Mouse (Mus musculus) gastrocnemius, adult 2 months (tissue): ENCODE data around the gene Snx30. TPM values are rescaled to one million over a fixed set of nuclear protein-coding genes. Genes with fewer than 3 reads are reported as not detected.

Experiments used
- DNase-seq: peaks from one replicate; pipeline ENCODE4 v3.0.0; 2022
- H3K27ac ChIP-seq: fragments of 200-600 bp; 2 replicates; pipeline ENCODE4 v1.8.1; 2022; ENCODE audit warnings: mild to moderate bottlenecking
- H3K4me3 ChIP-seq: fragments of 200-600 bp; 2 replicates; pipeline ENCODE4 v1.8.1; 2022; ENCODE audit warnings: mild to moderate bottlenecking, moderate library complexity
- CTCF ChIP-seq: fragments of 200-600 bp; IDR thresholded peaks from 2 replicates; pipeline ENCODE4 v1.8.1; 2022; ENCODE audit warnings: antibody characterized with exemption, mild to moderate bottlenecking, moderate library complexity
- intact Hi-C: fragments of 180-260 bp; cut with DNase I; formaldehyde crosslinking; loops from one replicate; pipeline ENCODE4 v1.15.1; 2025
- long read RNA-seq, 2 experiments: library from polyadenylated mRNA; stranded (forward); transcript quantifications; one replicate each; pipeline ENCODE4 v2.0.0; 2021
- total RNA-seq, 2 experiments: library from RNA; stranded (reverse); gene quantifications; 2 replicates each; pipeline ENCODE4 v1.2.3; 2021

Snx30 gene
- total RNA-seq: 1 to 10 TPM; 3.1 to 4.1 TPM
- long read RNA-seq, experiment 1, full-length matches to known transcripts: 5 of 8 reads
- long read RNA-seq, experiment 1, partial matches to known transcripts: 1 of 8 reads
- long read RNA-seq, experiment 1, other reads (novel, unspliced or antisense): 2 of 8 reads
- long read RNA-seq, experiment 2, full-length matches to known transcripts: 1 of 2 reads
- long read RNA-seq, experiment 2, partial matches to known transcripts: 1 of 2 reads
- long read RNA-seq, experiment 2, other reads (novel, unspliced or antisense): 0 of 2 reads

- Histone ChIP-seq H3K27ac (peak within 1 kb of the TSS; percentile 95), H3K4me3 (peak within 1 kb of the TSS; percentile 86)
- 0 out of 2 replicates have a peak, but pooled peaks have one; percentile 1 for TF ChIP-seq CTCF
- intact Hi-C loops: loop anchor here (5.0 kb wide), 2 partner anchors 47 to 67 kb away; no protein-coding TSS in a partner anchor
- peak; percentile 95 for DNase-seq
Observed at GRCm38 (mm10) chr4:59805181-59805967, at the start of gene Snx30. Gene Snx30 (plus strand): TSS chr4:59805840.

DNA sequence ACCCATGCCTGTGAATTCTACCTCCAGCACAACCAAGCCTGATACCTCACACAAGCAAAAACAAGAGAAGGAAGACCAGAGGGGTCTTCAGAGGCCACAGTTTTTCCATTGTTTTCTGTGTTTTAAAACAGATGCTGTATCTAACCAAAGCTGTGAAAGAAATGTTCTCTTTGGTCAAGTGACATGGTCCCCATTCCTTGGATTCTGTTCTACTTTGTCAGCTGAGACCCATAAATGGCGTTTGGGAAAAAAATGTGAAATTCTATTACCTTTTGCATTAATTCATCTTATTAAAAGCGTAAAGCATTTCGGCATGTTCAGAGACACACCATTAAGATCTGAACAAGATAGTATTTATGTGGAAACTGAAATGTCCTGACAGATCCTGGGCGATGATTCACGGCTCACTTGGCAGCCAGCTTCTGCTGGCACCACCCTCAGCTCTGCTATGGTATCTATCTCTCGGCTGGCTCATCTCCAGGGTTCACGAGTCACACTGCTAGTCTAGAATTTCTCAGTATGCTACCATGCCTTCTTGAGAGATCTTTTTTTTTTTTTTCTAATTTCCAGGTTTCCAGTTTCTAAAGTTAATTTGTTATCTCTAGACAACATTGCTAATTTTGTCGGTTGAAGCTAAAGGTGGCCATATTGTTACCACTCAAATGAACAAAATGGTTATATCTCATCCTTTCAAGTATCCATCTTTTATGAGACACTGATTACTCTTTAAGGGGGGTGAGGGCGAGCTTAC, 49.1 kb upstream of the Snx30 start:
- peak; percentile 86 for DNase-seq
- Histone ChIP-seq H3K4me3 (no peak overlapping the region), H3K27ac (no peak overlapping the region)
- no peak for TF ChIP-seq CTCF
- intact Hi-C loops: loop anchor here (5.0 kb wide), 1 partner anchor 84 kb away; no protein-coding TSS in a partner anchor

- intact Hi-C loops: loop anchor here (5.0 kb wide), 1 partner anchor 85 kb away; no protein-coding TSS in a partner anchor
- no peak for TF ChIP-seq CTCF
- Histone ChIP-seq H3K27ac (no peak overlapping the region), H3K4me3 (no peak overlapping the region)
- no peak for DNase-seq
Observed at GRCm38 (mm10) chr4:59757452-59758435, 47.9 kb upstream of the Snx30 start.

- H3K27ac ChIP-seq: no peak overlapping the region; the same call in 1 of the 2 replicates
- no peak overlapping the region for H3K4me3 ChIP-seq
- intact Hi-C loops: loop anchor here (5.0 kb wide), 1 partner anchor 133 kb away; the partner anchor contains the start of gene E130308A19Rik
- no peak for DNase-seq
- peak; percentile 7; the same call in 1 of the 2 replicates for TF ChIP-seq CTCF
Observed at GRCm38 (mm10) chr4:59760016-59760415, 45.6 kb upstream of the Snx30 start.

GRCm38 (mm10) chr4:59760636-59761364, 44.8 kb upstream of the Snx30 start:
- DNase-seq: peak; percentile 60
- H3K27ac ChIP-seq: peak overlapping the region; percentile 61
- intact Hi-C loops: loop anchor here (5.0 kb wide), 1 partner anchor 133 kb away; the partner anchor contains the start of gene E130308A19Rik
- peak; percentile 78 for TF ChIP-seq CTCF
- no peak overlapping the region for H3K4me3 ChIP-seq

- H3K27ac ChIP-seq: peak overlapping the region; percentile 61
- no peak overlapping the region for H3K4me3 ChIP-seq
- TF ChIP-seq CTCF: no peak
- intact Hi-C loops: loop anchor here (5.0 kb wide), 1 partner anchor 134 kb away; the partner anchor contains the start of gene E130308A19Rik
- peak; percentile 67 for DNase-seq
Observed at GRCm38 (mm10) chr4:59761365-59761729, 44.3 kb upstream of the Snx30 start.

DNA sequence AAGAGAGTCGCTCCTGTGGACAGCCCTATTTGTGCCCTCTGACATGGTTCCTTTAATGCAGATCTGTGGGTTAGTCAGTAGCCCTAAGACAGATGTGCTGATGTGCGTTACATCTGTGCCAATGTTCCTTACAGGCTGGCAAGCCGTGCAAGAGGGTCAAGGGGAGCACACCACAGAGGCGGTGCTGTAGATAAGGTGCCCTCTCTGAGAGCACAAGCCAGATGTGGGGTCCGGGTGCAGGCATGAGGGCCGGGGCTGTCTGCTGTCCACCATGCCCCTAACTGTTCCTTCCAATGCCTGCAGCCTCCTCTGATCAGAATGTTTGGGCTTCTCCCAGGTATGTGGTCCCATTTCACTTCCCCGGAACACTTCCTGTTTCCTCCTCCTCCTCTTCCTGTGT, 40.7 kb upstream of the Snx30 start:
- no peak for DNase-seq
- peak overlapping the region; percentile 68 for H3K27ac ChIP-seq
- intact Hi-C loops: loop anchor here (5.0 kb wide), 1 partner anchor 138 kb away; the partner anchor contains the start of gene E130308A19Rik
- H3K4me3 ChIP-seq: peak overlapping the region; percentile 46
- no peak for TF ChIP-seq CTCF

- no peak for TF ChIP-seq CTCF
- no peak for DNase-seq
- Histone ChIP-seq H3K4me3 (peak overlapping the region; percentile 46), H3K27ac (peak overlapping the region; percentile 68)
- intact Hi-C loops: no loop called here
Observed at GRCm38 (mm10) chr4:59765385-59766005, 40.1 kb upstream of the Snx30 start.

GRCm38 (mm10) chr4:59767717-59768116, 37.9 kb upstream of the Snx30 start:
- intact Hi-C loops: no loop called here
- Histone ChIP-seq H3K27ac (no peak overlapping the region), H3K4me3 (no peak overlapping the region)
- no peak for DNase-seq
- no peak for TF ChIP-seq CTCF

- DNase-seq: no peak
- intact Hi-C loops: no loop called here
- no peak overlapping the region for H3K27ac ChIP-seq
- TF ChIP-seq CTCF: no peak
- no peak overlapping the region for H3K4me3 ChIP-seq
Observed at GRCm38 (mm10) chr4:59772171-59772879, 33.3 kb upstream of the Snx30 start.
